Mouse (Mus musculus): Measurements from ENCODE around the gene Arid3a. TPM values are rescaled to one million over a fixed set of nuclear protein-coding genes. Genes with fewer than 3 reads are reported as not detected.

The Arid3a gene
- polyA plus RNA-seq, 1 experiment = 3.6 TPM

DNA sequence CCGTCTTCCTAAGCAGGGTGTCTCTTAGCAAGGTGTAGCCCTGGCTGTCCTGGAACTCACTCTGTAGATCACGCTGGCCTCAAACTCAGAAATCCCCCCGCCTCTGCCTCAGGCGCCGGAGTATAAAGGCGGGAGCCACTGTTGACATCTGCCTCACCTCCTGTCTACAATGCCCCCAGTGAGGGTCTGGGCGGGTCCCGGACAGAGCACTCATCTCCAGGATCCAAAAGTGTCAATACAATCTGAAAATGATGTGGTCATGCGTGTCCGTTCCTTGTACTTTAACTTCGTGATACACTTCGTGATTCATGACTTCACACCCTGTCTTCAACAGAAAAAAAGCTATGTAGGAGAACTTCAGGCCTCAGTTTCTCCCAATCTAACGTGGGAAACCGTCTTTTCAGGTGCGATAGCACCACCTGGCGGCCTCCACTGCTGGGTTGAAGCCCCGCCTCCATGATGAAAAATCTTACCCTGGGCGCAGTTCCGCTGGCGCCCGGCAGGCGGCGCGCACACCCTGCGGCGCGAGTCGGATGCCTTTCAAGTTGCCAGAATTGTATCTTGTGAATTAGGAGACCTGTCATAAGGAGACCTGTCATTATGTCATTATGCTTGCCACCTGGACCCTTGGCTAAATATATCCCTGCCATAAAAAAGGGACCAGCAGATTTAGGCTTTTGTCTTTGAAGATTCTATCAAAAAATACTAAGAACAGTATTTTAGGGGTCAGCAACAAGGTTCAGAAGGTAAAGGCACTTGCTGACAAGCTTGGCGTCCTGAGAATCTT is 1.7 kb upstream of the Arid3a start:
- 12% methylated on average over 29 of the region's 29 CpGs for WGBS

DNA sequence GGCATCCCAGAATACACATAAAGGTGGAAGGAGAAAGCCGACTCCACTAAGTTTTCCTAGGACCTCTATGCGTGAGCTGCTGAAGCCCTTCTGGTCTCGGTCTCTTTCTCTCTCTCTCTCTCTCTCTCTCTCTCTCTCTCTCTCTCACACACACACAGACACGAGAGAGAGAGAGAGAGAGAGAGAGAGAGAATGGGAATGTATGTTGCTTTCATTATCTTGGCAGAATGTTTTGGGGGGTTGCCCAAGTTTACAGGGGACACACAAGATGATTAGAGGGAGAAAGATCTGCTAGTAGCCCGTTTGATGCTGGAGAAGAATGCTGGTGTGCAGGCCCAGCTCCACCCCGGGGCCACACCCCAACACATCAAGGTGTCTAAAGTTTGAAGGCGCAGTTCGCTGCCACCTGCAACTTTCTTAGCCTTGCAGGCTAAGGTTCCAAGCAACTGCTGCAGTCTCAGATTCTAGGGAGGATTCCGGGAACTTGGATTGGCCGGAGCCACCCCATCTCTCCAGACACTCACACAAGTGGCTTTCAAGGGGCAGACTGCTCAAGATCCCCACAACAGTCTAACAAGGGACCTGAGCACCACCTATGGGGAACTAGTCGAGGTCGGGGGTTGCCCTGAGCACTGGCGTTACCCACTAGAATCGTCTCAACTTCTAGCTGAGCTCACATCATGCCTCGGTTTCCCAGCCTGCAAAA is 905 bp upstream of the Arid3a start:
- WGBS = 4% methylated on average over 15 of the region's 15 CpGs
- DNase-seq (ENCODE audit: low read depth, low spot score) = no peak

More for the DNA sequence above, 1.7 kb upstream of the Arid3a start:
- DNase-seq (ENCODE audit: low read depth, low spot score) = no peak

DNA sequence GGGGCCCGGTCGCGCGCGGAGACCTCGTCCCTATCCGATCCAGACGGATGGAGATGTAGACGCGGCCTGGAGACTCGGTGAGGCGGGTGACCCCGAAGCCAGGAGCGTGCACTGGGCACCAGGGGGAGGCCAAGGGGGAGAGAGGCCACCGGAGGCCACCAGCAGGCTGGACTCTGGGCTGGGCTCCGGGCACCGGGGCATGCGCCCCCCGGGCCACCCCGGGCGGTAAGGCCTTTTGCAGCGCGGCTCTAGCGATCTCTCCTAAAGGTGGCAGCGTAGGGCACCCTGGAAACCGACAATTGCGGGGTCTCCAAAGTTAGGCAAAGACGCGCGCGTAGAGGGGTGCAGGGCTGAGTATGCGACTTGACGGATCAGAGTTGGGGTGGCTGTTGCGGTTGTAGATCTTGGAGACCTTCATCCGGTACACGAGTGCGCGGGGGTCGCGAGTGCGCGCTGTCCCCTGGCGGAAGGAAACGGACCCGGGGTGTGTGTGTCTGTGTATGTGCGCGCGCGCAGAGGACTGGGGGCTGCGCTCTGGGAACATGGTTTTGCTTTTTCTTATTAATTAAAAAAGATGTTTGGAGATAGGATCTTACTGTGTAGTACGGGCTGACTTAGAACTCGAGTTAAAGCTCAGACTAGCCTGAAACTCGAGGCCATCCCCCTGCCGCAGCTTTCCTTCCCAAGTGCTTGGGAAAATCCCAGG is 634 bp downstream of the Arid3a start:
- under 1% methylated on average over 54 of the region's 54 CpGs for WGBS
- DNase-seq (ENCODE audit: low read depth, low spot score) = no peak

DNA sequence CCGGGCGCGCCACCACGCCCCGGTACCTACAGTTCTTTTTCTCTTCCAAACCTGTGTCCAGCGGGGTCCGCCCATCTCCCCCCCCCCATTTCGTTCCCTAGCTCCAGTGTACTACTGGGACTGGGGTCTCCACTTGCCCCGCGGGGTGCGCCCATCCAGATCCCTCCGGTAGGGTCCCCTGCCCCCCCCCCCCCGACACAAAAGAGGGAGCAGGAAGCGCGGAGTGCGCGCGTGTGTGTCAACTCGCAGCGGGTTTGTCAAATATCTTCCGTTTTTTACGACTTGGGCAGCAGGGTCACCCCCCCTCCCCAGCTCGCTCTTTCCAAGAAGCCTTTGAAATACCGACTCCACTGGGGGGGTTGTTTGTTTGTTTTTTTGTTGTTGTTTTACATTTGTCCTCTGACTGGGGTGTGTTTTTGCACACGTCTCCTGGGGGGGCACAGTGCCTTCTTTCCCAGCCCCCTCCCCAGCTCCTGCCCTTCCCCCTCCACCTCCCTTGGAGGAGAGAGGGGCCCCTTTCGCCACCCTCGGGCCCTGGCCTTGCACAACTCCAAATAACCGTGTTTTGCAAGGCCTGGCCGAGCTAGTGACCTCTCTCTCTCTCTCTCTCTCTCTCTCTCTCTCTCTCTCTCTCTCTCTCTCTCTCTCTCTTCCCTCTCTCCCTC is 1.3 kb downstream of the Arid3a start:
- WGBS = 2% methylated on average over 29 of the region's 29 CpGs
- DNase-seq (ENCODE audit: low read depth, low spot score) = no peak

DNA sequence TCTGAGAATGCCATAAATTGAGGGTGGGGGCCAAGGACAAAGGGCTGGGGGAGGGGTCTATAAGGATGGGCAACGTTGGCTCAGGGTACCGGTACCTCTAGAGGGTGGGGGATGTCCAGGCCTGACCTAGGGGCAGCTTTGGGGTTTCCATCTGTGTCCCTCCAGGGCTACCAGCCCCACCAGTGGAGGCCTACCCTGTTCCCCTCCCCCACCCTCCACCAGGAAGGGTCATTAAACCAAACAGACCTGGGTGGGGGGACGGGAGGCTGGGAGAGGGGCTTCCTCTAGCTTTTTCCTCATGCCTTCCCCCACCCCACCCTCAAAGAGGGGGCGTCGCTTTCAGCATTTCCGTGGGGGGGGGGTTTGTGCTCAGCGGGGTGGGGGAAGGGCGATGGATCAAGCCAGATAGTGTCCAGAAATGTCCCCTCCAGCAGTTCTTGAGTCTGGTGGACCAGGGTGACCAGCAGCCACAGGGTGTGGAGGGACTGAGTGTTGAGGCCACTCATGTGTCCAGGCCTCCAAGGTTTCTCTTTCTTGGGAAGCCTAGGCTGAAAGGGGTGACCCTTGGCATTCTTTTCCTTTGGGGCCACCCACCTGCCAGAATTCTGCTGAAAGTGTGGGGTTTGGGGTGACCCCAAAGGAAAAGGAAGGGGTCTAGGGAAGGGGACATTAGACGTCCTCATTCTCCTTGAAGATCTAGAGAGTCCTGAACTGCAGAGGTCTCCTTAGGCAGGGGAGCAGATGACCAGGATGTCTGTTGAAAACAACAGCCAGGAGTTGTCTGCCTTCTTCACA is 2.3 kb downstream of the Arid3a start:
- 48% methylated on average over 9 of the region's 9 CpGs for WGBS
- DNase-seq (ENCODE audit: low read depth, low spot score) = no peak

DNA sequence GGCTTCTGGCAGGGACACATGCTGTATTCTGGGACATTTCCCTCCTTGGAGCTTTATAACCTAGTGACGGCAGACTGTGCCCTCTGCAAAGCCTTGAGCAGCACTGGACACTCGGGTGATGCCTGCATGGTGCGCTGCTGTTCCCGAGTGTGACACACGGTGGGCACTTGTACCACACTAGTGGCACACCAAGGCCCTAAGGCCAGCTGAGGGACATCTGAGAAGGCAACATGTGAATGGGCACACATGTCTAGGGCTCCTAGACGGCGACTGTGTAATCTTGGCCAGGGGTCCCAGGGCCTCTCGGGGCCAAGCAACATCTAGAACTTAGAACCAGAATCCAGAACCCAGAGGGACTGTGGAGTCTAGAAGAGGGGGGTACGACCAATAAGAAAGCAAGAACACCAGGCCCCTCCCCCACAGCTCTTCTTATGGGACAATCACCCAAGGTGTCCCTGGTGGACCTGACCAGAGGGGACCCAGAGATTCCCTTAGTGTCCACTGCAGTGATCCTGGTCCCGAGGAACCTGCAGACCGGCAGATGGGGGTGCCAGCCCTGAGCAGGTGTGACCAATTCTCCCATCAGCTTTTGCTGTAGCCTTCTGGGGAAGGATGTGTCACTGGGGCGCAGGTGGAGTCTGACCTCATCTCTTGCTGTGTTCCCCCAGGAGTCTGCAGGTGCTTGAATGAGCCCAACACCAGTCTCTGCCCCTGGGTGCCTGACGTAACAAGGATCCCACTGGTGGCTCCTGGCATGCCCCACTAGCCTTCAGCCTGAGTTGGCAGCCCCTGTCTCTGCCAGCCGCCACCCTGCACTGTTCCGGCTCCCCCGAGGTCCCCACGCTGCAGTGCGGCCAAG is 3.4 kb downstream of the Arid3a start:
- 76% methylated on average over 18 of the region's 18 CpGs for WGBS
- DNase-seq (ENCODE audit: low read depth, low spot score) = no peak

DNA sequence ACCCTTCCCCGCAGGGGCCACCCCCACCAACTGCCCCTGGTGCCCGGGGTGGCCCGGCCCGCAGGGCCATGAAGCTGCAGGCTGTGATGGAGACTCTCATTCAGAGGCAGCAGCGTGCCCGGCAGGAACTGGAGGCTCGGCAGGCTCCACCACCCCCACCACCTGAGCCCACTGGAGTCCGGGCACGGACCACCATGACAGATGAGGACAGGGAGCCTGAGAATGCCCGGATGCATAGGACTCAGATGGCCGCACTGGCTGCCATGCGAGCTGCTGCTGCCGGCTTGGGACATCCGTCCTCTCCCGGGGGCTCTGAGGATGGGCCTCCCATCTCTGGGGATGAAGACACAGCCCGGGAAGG is 4.0 kb downstream of the Arid3a start:
- no peak for DNase-seq (ENCODE audit: low read depth, low spot score)
- 92% methylated on average over 16 of the region's 16 CpGs for WGBS

DNA sequence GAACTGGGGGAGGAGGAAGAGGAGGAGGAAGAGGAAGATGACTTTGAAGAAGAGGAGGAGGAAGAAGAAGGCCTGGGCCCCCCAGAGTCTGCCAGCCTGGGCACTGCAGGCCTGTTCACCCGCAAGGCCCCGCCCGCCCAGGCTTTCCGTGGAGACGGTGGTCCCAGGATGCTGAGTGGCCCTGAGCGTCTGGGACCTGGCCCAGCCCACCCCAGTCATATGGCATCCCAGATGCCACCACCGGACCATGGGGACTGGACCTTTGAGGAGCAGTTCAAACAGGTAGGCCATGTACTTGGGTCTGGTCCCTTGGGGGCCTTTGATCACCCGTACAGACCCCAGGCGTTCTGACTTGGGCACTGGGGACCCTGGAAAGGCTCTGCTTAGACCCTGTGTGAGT is 5.0 kb downstream of the Arid3a start:
- WGBS = 85% methylated on average over 9 of the region's 9 CpGs

DNA sequence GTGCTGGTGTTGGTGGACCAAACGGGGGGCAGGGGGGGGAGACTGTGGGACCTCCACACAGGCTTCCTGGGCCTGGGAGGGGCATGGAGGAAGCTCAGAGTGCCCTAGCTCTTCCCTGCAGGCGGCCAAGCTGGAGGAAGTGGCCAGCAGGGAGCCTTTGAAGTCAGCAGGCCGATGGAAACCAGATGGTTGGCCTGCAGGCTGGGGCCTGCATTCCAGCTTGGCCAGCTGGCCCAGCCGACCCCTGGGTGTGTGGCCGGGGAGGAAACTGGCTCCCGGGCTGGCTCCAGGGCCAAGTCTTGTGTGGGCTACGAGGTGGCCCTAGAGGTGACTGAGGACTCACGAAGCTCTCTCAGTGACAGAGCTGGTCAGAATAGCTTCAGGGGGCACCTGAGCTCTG is 5.9 kb downstream of the Arid3a start:
- 33% methylated on average over 8 of the region's 8 CpGs for WGBS
- DNase-seq (ENCODE audit: low read depth, low spot score) = no peak

More for the DNA sequence above, 5.0 kb downstream of the Arid3a start:
- no peak for DNase-seq (ENCODE audit: low read depth, low spot score)

DNA sequence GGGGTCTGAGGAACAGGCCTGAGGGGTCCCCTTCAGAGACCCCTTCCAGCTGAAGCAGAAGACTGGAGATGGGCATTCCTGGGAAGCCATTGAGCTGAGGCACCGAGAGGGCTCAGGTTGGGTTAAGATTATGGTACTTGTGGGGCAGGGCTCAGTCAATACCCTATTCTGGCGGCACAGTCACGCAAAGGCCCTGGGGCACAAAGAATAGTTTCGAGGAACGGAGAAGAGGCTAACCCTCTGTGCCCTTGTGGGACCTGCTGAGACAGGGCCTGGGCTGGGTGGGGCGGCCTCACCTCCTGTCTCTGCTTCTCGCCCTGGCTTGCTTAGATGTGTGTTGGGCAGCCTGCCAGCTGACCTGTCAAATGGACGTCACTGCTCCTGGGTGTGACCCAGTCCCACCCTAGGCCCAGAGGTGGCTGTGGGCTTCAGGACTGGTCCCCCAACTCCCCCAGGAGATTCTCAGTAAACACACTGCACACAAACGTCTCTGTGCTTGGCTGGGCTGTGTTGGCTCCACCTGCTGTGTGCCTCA is 6.4 kb downstream of the Arid3a start:
- WGBS = 37% methylated on average over 9 of the region's 9 CpGs
- no peak for DNase-seq (ENCODE audit: low read depth, low spot score)

DNA sequence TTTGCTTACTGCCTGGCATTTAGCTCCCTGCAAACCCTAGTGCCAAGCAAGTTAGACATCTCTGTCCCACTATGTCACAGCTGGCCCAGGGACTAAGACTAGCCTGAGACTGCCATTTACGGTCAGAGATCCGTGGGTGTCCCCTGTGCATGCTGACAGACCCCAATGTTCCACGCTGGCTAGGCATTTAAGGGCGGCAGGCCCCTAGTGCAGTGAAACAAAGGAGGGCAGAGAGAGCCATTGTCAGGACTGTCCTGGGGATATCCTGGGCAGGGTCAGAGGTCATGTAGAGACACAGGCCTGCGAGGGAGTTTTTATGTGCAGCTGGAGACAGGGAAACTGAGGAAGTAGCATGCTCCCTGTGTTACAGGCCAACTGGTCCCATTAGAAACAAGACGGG is 7.0 kb downstream of the Arid3a start:
- WGBS = 42% methylated on average over 6 of the region's 6 CpGs
- DNase-seq (ENCODE audit: low read depth, low spot score) = no peak

DNA sequence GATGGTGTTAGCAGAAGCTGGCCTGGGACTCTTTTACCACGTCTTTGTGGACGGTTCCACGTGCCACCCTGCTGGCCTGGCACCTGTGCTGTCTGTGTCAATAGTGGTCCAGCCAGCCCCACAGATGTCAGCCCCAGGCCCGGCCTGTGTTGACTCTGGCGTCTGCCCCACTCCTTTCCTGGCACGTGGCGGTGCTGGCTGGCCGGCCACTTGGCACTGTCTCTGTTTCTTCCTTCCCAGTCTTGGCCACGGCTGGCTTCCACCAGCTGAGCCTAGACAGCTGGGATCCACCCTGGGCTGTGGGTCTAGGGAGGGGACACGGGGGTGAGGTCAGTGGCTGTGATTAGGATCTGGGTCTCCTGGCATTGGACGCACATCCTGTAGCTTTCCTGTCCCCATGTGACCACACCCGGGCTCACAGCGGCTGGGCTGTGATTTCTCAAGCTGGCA is 7.5 kb downstream of the Arid3a start:
- DNase-seq (ENCODE audit: low read depth, low spot score) = no peak
- 9% methylated on average over 13 of the region's 13 CpGs for WGBS

DNA sequence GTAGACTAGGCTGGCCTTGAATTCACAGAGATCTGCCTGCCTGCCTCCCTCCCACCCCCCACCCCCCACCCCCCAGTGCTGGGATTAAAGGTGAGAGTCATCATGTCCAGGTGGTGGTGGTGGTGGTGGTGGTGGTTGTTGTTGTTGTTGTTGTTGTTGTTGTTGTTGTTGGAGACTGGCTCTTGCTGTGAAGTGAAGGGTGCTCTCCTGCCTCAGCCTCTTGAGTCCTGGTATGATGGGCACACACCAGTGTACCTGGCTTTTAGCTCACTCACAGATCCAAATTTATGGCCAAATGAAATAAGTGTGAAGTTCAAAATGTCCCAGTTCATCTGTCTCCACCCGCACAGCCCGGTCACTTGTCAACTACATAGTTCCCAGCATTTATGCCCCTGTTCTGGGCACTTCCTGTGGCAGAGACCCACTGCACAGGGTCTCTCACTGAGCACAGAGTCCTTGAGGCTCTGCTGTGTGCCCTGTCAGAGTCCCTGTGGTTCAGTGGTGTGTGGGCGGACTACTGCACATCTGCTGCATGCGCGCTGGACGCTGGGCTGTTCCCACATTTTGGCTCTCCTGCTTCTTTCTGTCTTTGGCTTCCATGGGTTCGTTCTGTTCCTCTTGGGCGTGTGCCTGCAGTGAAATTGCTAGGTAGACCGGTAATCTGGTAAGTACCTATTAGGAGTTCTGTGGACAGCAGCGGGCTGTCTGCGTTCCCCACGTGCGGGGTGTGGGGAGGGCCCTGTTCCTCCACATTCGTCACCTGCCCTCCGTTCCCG is 8.1 kb downstream of the Arid3a start:
- no peak for DNase-seq (ENCODE audit: low read depth, low spot score)
- WGBS = 63% methylated on average over 16 of the region's 16 CpGs

DNA sequence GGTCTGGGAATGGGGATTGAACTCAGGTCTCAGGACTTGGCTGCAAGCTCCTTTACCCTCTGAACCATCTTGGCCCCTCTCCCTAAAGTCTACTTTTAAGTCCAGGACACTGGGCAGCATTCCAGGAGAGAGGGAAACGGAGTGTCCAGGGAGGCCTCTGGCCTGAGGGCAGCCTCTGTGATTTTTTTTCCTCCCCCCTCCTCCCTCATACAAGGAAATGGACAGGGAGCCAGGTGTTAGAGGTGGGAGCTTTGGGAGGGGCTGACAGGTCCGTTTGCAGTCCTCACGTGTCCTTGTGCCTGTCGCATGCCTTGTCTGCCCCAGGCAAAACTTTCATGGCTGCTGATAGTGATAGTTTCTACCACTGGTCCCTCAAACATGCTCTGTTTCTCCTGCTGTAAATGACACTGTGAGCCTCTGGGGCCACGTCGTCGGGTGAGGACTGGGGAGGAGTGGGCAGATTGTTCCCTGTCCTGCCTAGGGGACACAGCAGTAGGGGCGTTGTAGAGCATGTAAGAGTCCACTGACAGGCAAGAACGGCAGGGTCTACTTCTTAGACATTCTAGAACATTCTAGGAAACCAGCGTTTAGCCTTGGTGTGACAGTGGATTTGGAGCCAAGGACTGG is 9.6 kb downstream of the Arid3a start:
- DNase-seq (ENCODE audit: low read depth, low spot score) = no peak
- 19% methylated on average over 10 of the region's 10 CpGs for whole genome bisulfite sequencing

DNA sequence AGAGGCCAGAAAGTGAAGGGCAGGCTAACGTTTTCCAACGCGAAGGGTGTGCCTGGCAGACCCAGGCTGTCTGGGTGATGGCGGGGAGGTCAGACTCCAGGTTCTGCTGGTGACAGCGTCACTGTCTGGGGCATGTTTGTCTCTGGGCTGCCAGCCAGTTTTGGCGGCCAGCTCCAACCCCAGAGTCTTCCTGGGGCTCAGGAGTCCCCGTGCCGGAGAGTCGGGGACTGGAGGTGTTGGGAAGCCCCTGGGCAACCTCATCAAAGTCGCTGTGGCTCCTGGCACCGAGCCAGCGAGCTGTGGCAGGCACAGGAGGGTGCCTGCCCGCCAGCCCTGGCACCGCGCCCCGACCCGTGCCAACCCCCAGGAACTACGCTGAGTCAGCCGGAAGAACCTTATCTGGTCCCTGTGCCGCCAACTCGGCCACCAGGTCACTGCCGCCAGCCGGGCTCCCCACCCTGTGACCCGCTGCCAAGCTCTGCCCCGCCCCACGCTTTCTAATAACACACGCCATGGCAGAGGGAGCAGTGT is 10.1 kb downstream of the Arid3a start:
- no peak for DNase-seq (ENCODE audit: low read depth, low spot score)
- 6% methylated on average over 27 of the region's 27 CpGs for WGBS

DNA sequence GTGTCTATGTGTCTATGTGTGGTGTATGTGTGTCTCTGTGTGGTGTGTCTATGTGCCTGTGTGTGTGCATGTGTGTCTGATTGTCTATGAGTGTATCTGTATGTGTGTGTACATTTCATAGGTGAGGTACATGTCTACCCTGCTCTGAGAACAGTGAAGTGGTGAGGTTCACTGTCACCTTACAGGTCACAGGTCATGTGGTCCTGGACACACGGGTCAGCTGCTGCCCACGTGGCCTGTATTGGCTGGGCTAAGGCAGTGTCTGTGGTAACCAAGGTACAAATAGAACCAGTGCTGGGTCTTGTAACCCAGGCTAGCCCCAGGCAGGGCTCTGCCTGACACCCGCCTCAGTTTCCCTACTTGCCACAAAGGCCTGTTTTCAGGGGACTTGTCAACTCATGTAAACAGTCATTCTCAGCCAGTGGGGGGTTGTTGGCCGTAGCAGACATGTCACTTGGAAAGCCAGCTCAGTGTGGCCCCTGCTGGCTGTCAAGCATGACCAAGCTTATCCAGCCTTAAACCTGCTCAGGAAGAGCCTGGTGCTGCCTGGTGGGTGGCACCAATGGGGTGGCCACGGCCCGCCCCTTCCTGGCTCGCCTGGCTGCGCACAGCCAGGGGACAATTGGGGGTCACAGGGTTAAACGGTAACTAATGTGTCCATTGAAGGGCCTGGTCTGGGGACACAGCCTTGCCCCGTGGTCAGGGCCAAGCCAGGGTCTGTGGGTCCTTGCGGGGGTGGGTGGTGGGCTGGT is 11.1 kb downstream of the Arid3a start:
- DNase-seq (ENCODE audit: low read depth, low spot score) = no peak

More for the DNA sequence above, 11.1 kb downstream of the Arid3a start:
- 71% methylated on average over 11 of the region's 11 CpGs for WGBS
